Mouse (Mus musculus): Measurements from ENCODE around the gene Mdn1.

Gene Mdn1

DNA sequence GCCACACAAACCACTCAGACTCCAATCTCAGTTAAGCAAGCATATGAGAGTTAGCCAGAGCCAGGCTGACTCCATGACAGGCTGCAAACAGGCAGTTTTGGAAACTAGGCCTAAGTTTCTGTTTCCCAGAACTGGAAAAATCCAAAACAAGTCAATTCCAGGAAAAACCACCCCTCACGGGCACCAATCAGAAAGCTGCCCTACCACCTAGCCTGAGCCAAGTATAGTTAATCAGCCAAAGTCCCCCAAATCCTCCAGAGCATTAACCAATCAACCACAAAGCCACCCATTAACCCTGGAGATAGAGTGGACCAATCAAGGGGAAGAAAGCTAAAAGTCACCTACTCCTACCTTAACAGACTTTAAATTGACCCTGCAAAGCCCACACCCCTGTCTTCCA, 130.2 kb downstream of the Mdn1 start:
- DNase-seq (ENCODE audit: low spot score in 2 of 2) = no peak

DNA sequence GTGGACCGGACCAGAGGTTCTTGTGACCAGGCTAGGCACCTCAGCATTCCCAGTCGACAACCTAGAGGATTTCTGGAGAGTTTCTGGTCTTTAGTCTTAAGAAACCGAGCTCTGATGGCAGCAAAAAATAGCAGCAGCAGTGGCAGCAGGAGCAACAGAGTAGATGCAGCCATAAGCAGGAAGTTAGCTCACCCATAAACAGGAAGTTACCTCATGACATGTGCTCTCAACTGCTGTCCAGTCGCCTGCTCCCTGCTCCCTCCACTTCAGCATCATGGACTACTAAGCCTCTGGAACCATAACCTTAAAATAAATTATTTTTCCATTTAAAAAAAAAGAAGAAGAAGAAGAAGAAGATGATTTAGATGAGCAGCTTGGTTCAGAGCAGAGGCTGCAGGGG, 132.1 kb downstream of the Mdn1 start:
- no peak for DNase-seq (ENCODE audit: low spot score in 2 of 2)

GRCm38 (mm10) chr4:32798976-32799375, 142.1 kb downstream of the Mdn1 start:
- DNase-seq (ENCODE audit: low spot score in 2 of 2) = no peak

- peak; percentile 35 to 76 for DNase-seq (ENCODE audit: low spot score in 2 of 2)
Measured at GRCm38 (mm10) chr4:32799966-32800576, 143.2 kb downstream of the Mdn1 start, which contains the start of gene Lyrm2. Gene Lyrm2, plus strand, starts transcription at chr4:32800253.

GRCm38 (mm10) chr4:32800577-32801170, 143.8 kb downstream of the Mdn1 start:
- no peak for DNase-seq (ENCODE audit: low spot score in 2 of 2)

DNA sequence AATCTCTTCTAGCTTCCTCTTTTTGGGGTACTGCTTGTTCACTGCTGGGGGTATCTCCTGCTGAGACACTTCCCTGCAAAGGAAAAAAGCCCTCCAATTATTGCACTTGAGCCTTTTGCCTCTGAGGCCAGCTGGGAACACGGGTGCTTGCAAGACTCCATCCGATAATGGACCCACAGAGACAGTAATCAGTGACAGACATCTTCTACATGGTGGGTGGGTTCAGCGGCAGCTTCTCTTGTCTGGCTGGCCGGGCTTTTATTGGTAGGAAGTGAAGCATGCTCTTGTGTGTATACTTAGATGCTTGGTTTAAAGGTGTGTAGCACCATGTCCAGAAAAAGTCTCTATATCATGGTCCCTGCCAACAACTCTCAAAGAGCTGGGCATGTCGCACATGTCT, 160.6 kb downstream of the Mdn1 start:
- DNase-seq (ENCODE audit: low spot score in 2 of 2) = no peak

- no peak for DNase-seq (ENCODE audit: low spot score in 2 of 2)
Measured at GRCm38 (mm10) chr4:32820676-32821075, 163.8 kb downstream of the Mdn1 start.

DNA sequence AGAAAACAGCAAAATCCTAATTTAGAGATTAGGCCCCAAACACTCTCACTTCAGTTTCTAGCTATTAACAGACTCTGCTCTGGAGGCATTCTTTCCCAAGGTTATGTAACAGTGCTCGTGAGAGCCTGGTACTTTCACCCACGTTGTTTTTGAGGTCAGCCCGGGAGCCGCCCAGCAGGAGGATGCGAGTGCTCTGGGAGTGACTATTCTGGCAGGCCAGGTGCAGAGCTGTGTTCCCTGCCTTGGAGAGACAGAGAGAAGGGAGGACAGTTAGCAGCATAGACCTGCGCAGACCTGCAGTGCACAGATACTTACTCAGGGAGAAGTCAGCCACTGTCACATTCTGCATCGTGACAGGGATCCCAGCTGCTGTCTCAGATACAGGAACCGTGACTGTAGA, 167.3 kb downstream of the Mdn1 start:
- no peak for DNase-seq (ENCODE audit: low spot score in 2 of 2)
